Mouse (Mus musculus) brain, embryonic 14.5 days (tissue): ENCODE measurements around the gene Zfp870.

Experiments
- CTCF ChIP-seq: fragments of 200-500 bp; IDR thresholded peaks from 2 replicates; pipeline ENCODE4 v1.5.1; 2012; ENCODE audit warnings: inconsistent platforms, mild to moderate bottlenecking, moderate library complexity, borderline replicate concordance; ENCODE audit not compliant: insufficient read depth, insufficient read length; ENCODE audit errors: extremely low read depth
- POLR2A ChIP-seq: fragments of 200-500 bp; IDR thresholded peaks from 2 replicates; pipeline ENCODE4 v1.6.1; 2012; ENCODE audit warnings: mild to moderate bottlenecking, inconsistent platforms, borderline replicate concordance; ENCODE audit not compliant: poor library complexity, insufficient read depth, insufficient read length, severe bottlenecking; ENCODE audit errors: extremely low read depth

- TF ChIP-seq CTCF = no peak
- TF ChIP-seq POLR2A = no peak
Measured at GRCm38 (mm10) chr17:32841388-32841787, 50.1 kb downstream of the Zfp870 start.
